Mouse (Mus musculus): Measurements from ENCODE around the gene Srgap3.

- TF ChIP-seq CTCF (conservative IDR thresholded peaks at IDR 0.05; ENCODE audit: low read length) (no peak), POU5F1 (IDR thresholded peaks at IDR 0.05; ENCODE audit: borderline replicate concordance, low read length) (no peak), NANOG (IDR thresholded peaks at IDR 0.05; ENCODE audit: borderline replicate concordance, low read length) (no peak)
Observed at GRCm38 (mm10) chr6:112823096-112823495, 124.0 kb downstream of the Srgap3 start.

Data from E14TG2a.4 (cell line).